Mouse (Mus musculus) embryonic facial prominence, embryonic 14.5 days (tissue): ENCODE measurements around the gene Esrrg. TPM values are rescaled to one million over a fixed set of nuclear protein-coding genes. Genes with fewer than 3 reads are reported as not detected.

Experiments
- ATAC-seq: fragments of 200-750 bp; cut with Nextera tagmentation; 2 replicates; pipeline ENCODE4 v1.8.0; 2017; ENCODE audit warnings: low read depth, moderate number of reproducible peaks, moderate TSS enrichment
- DNase-seq: peaks from one replicate; pipeline ENCODE4 v3.0.0-alpha.2; 2015; ENCODE audit warnings: low spot score
- H3K27ac ChIP-seq: fragments of 300-500 bp; sonication (generic); replicated peaks from 2 replicates; pipeline ENCODE4 v1.5.1; 2014; ENCODE audit warnings: low read depth, mild to moderate bottlenecking, low read length, moderate library complexity
- H3K27me3 ChIP-seq: fragments of 300-500 bp; sonication (generic); replicated peaks from 2 replicates; pipeline ENCODE4 v1.6.1; 2014; ENCODE audit warnings: low read length; ENCODE audit not compliant: control insufficient read depth, insufficient read depth
- H3K36me3 ChIP-seq: fragments of 300-500 bp; sonication (generic); 2 replicates; pipeline ENCODE4 v1.6.1; 2014; ENCODE audit warnings: low read length, mixed read lengths; ENCODE audit not compliant: control insufficient read depth, insufficient read depth
- H3K4me1 ChIP-seq: fragments of 300-500 bp; sonication (generic); 2 replicates; pipeline ENCODE4 v1.6.1; 2014; ENCODE audit warnings: antibody characterized with exemption, low read length; ENCODE audit not compliant: control insufficient read depth, insufficient read depth
- H3K4me2 ChIP-seq: fragments of 300-500 bp; sonication (generic); 2 replicates; pipeline ENCODE4 v1.6.1; 2014; ENCODE audit warnings: low read depth, mild to moderate bottlenecking, low read length, moderate library complexity, mixed read lengths
- H3K4me3 ChIP-seq: fragments of 300-500 bp; sonication (generic); 2 replicates; pipeline ENCODE4 v1.5.1; 2014; ENCODE audit warnings: low read depth, mild to moderate bottlenecking, low read length
- H3K9ac ChIP-seq: fragments of 300-500 bp; sonication (generic); 2 replicates; pipeline ENCODE4 v1.6.1; 2014; ENCODE audit warnings: low read depth, mild to moderate bottlenecking, low read length, moderate library complexity, mixed read lengths
- H3K9me3 ChIP-seq: fragments of 300-500 bp; sonication (generic); 2 replicates; pipeline ENCODE4 v1.6.1; 2016; ENCODE audit warnings: low read length; ENCODE audit not compliant: control insufficient read depth
- WGBS: fragments of 180-500 bp; shearing (Covaris S2); extraction: QIAGEN DNeasy Blood & Tissue Kit; methylation state at CpG from one replicate; pipeline ENCODE4 v1.1.7; 2014; 5-methylcytosine and 5-hydroxymethylcytosine counted together
- polyA plus RNA-seq: library from polyadenylated mRNA; unstranded; fragments of >200 nt; fragmentation: Nextera tagmentation; extraction: Ambion mirVana; gene quantifications from 2 replicates; pipeline ENCODE4 v1.2.1, GENCODE M21; 2014

Esrrg gene
- polyA plus RNA-seq, 1 experiment from 2014 or later: 3.1 TPM

DNA sequence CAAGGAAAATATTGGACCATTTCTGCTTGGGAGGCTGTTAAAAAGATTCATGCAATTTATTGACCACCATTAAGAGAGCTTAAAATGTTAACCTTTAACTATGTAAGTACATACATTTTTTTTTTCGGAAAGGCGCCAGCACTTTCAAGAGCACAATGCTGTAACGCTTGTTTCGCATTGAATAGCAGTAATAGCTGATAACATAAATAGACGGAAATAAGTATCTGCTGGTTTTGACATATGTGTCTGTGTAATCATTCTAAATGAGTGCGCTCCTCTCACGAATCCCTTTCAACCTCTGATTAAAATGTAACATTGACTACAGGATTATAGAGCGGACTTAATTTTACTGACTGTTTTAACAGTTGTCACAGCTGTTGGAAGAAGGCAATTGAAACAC is 391.6 kb downstream of the Esrrg start:
- Histone ChIP-seq H3K9ac (no peak overlapping the region), H3K4me2 (no peak overlapping the region), H3K27me3 (peaks cover 15% of the 10 kb centered on the region), H3K27ac (no peak overlapping the region), H3K4me1 (no peaks in the 10 kb centered on the region), H3K36me3 (no peaks in the 10 kb centered on the region), H3K4me3 (no peak overlapping the region), H3K9me3 (no peaks in the 10 kb centered on the region)
- no peak for ATAC-seq
- WGBS: 73% methylated on average over 8 of the region's 8 CpGs
- no peak for DNase-seq

- Histone ChIP-seq H3K27me3 (no peaks in the 10 kb centered on the region), H3K4me1 (no peaks in the 10 kb centered on the region), H3K9me3 (no peaks in the 10 kb centered on the region), H3K27ac (no peak overlapping the region), H3K9ac (no peak overlapping the region), H3K36me3 (no peaks in the 10 kb centered on the region), H3K4me3 (no peak overlapping the region), H3K4me2 (no peak overlapping the region)
- no peak for ATAC-seq
- WGBS: 84% methylated on average over 13 of the region's 13 CpGs
- no peak for DNase-seq
These were observed 398.4 kb downstream of the Esrrg start for GRCm38 (mm10) chr1:188006820-188007491.

DNA sequence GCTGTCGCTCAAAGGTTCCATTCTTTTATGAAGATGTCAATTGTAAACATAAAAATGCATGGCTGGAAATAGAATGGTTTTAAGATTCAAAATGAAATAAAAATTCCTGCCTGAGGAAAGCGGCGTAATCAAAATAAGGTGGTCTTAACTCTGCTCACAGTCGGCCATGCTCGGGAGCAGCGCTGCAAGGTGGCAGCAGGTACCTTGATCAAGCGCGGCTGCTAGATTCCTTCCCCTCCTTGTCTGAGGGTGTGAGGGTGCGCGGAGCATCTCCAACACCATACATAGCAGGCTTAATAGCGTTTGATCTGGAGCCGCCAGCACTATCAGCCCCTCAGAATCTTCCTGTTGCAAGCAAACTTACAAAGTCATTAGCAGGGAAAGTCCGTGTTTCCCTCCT is 399.9 kb downstream of the Esrrg start:
- no peaks in the 10 kb centered on the region for H3K4me1 ChIP-seq
- H3K27me3 ChIP-seq: no peaks in the 10 kb centered on the region
- no peak overlapping the region for H3K27ac ChIP-seq
- ATAC-seq (no peak), DNase-seq (no peak)
- H3K36me3 ChIP-seq: no peaks in the 10 kb centered on the region
- H3K9me3 ChIP-seq: no peaks in the 10 kb centered on the region
- H3K4me3 ChIP-seq: no peak overlapping the region
- H3K4me2 ChIP-seq: no peak overlapping the region
- H3K9ac ChIP-seq: no peak overlapping the region
- WGBS: 63% methylated on average over 13 of the region's 13 CpGs

DNA sequence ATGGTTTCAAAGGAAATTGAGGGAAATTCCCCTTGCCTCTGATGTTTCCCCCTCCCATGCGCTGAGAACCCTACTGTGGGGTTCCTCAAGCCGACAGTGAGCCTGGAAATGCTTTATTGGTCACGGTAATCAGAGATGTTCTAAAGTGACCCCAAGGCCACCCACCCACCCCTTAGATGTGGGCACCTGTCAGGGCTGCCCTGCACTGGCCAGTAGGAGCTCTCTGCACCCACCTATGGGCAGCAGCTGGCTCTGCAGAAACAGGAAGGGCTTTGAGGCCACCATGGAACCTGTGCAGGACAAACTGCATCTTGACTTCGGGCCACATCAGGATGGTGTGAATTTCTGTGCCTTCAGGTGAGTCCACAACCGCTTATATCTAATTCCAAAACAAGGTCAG is 401.3 kb downstream of the Esrrg start:
- Histone ChIP-seq H3K27ac (no peak overlapping the region), H3K4me2 (no peak overlapping the region), H3K36me3 (no peaks in the 10 kb centered on the region), H3K9ac (no peak overlapping the region), H3K9me3 (no peaks in the 10 kb centered on the region), H3K4me3 (no peak overlapping the region), H3K4me1 (no peaks in the 10 kb centered on the region), H3K27me3 (no peaks in the 10 kb centered on the region)
- DNase-seq: no peak
- ATAC-seq: no peak
- WGBS: 65% methylated on average over 5 of the region's 5 CpGs

DNA sequence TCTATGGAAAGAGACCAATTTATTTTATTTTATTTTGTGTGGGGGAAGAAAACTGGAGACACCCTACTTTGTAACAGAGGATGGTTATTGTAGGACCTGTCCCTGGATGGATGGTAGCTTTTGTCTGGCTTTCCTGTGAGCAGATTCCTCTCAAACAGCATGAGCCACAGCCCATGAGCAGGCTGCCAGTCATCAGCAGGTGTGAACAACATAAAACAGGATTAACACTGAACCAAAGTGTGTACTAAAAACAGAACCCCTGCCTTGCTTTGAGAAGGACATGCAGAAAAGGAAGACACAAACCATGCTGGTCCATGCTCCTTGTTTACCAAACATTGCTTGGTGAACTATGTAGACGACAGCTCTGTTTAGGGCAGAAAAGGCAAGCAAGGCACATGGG is 402.3 kb downstream of the Esrrg start:
- no peak for ATAC-seq
- H3K4me1 ChIP-seq: no peaks in the 10 kb centered on the region
- H3K4me3 ChIP-seq: no peak overlapping the region
- H3K27ac ChIP-seq: no peak overlapping the region
- H3K36me3 ChIP-seq: no peaks in the 10 kb centered on the region
- WGBS: 79% methylated on average over 1 of the region's 1 CpGs
- no peaks in the 10 kb centered on the region for H3K9me3 ChIP-seq
- H3K27me3 ChIP-seq: no peaks in the 10 kb centered on the region
- H3K9ac ChIP-seq: no peak overlapping the region
- no peak overlapping the region for H3K4me2 ChIP-seq
- no peak for DNase-seq

- DNase-seq (no peak), ATAC-seq (no peak)
- Histone ChIP-seq H3K4me1 (no peaks in the 10 kb centered on the region), H3K9me3 (no peaks in the 10 kb centered on the region), H3K4me3 (no peak overlapping the region), H3K27ac (no peak overlapping the region), H3K4me2 (no peak overlapping the region), H3K9ac (no peak overlapping the region), H3K27me3 (no peaks in the 10 kb centered on the region), H3K36me3 (no peaks in the 10 kb centered on the region)
- 68% methylated on average over 4 of the region's 4 CpGs for WGBS
These were observed 405.8 kb downstream of the Esrrg start for GRCm38 (mm10) chr1:188014411-188014810.

DNA sequence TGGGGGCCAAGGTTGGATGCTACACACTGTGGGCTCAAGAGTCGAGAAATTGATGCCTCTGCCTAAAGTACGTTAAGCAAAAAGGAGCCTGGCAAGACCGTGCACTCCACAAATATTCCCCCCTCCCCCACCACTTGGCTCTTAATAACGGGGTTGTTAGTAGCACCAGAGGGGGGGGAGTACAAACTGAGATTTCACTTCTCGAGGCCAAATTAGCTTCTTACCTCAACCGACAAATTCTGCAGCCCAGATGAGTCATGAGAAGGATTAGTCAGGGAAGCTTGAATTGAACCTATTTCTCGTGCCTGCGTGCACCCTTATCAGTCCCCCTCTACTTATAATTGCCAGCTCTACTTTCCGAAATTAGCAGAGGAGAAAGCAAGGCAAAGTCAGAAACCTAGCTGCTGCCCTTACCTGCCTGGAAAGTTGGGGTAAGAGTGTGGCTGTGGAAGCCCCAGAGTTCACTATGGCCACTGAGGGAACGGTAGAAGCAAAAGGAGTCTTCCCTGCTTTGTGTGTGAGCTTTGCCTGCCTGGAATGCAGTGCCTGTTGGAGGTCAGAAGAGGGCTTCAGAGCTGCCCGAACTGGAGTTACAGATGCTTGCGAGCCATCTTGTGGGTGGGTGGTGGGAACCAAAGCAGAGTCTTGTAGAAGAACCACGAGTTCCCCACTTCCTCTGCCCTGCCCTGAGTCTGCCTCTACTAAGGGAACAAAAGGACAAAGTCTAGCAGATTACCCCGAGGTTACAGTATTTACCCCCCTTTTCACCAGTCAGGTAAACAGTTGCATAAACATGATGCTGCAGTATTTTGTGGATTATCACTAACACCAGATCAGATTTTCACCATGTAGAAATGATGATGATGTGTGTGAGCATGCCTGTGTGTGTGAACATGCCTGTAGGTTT is 409.6 kb downstream of the Esrrg start:
- whole genome bisulfite sequencing: 45% methylated on average over 14 of the region's 14 CpGs
- no peak for ATAC-seq
- H3K4me1 ChIP-seq: no peaks in the 10 kb centered on the region
- no peak overlapping the region for H3K9ac ChIP-seq
- no peak overlapping the region for H3K4me3 ChIP-seq
- H3K4me2 ChIP-seq: no peak overlapping the region
- DNase-seq: peak; percentile 17
- H3K9me3 ChIP-seq: no peaks in the 10 kb centered on the region
- H3K27me3 ChIP-seq: no peaks in the 10 kb centered on the region
- no peaks in the 10 kb centered on the region for H3K36me3 ChIP-seq
- H3K27ac ChIP-seq: no peak overlapping the region

DNA sequence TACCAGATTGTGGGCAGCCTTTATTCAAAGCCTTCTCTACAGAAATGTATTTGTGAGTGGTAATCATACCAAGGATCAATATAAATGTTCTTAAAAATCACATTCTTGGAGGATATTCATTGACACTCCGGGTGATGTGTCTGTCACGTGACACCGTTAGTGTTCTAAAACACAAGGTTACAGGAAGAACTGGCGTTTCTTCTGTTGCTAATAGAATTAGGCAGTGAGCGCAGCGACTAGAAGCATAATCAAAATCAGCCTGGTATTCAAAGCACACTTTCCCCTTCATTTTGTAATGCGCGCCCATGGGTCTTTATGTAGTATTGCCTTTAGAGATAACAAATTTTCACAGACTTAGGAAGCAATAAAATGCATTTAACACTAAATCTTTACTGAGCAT is 420.6 kb downstream of the Esrrg start:
- no peak overlapping the region for H3K4me3 ChIP-seq
- no peaks in the 10 kb centered on the region for H3K9me3 ChIP-seq
- WGBS: 54% methylated on average over 8 of the region's 8 CpGs
- no peaks in the 10 kb centered on the region for H3K27me3 ChIP-seq
- ATAC-seq (no peak), DNase-seq (no peak)
- H3K36me3 ChIP-seq: no peaks in the 10 kb centered on the region
- no peak overlapping the region for H3K9ac ChIP-seq
- no peak overlapping the region for H3K27ac ChIP-seq
- H3K4me1 ChIP-seq: no peaks in the 10 kb centered on the region
- no peak overlapping the region for H3K4me2 ChIP-seq
